Mouse (Mus musculus) v-Abl transformed pro-B cells (cell line): Measurements from ENCODE around the gene Gm20388.

Source experiments
- in situ Hi-C, 2 experiments: fragments of 400-800 bp; cut with MboI; formaldehyde crosslinking; loops; one replicate each; pipeline ENCODE4 v1.15.1; 2025; ENCODE audit not compliant: unreplicated experiment in 2 of 2

Gene Gm20388

DNA sequence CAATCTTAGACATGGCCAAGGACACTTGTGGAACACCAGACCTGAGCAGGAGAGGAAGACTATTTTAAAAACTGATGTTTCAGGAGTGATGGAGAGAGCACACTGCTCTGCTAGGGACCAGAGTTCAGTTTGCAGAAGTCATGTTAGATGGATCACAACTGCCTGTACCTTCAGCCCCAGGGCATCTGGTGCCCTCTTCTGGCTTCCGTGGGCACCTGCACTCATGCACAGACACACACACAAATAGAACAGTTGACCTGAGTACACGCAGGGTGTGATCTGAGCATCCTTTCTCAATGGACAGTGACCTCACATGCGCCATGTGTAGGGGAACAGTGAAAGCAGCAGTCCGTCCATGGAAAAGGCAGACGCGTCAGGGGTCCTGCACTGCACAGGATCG, 2573.2 kb downstream of the Gm20388 start:
- in situ Hi-C loops: no loop called here

DNA sequence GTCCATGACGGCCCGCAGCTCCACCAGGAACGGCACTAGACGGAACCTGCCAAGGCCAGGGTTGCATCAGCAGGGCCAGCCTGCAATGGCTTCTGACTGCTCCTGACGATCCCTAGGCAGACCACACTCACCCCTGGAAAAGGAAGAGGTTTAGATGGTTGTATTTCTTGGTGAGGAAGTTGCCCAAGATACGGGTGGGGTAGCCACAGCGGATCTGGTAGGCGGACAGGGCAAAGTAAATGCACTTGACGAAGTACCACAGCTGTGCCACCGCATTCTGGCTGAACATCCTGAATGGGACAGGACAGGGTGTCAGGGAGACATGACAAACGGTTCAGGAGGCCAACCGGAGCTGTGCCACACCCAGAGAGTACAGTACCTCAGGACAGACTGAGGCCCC, 2574.2 kb downstream of the Gm20388 start:
- in situ Hi-C loops: no loop called here

- in situ Hi-C loops: no loop called here
Observed at GRCm38 (mm10) chr8:122488387-122488786, 2577.7 kb downstream of the Gm20388 start.

DNA sequence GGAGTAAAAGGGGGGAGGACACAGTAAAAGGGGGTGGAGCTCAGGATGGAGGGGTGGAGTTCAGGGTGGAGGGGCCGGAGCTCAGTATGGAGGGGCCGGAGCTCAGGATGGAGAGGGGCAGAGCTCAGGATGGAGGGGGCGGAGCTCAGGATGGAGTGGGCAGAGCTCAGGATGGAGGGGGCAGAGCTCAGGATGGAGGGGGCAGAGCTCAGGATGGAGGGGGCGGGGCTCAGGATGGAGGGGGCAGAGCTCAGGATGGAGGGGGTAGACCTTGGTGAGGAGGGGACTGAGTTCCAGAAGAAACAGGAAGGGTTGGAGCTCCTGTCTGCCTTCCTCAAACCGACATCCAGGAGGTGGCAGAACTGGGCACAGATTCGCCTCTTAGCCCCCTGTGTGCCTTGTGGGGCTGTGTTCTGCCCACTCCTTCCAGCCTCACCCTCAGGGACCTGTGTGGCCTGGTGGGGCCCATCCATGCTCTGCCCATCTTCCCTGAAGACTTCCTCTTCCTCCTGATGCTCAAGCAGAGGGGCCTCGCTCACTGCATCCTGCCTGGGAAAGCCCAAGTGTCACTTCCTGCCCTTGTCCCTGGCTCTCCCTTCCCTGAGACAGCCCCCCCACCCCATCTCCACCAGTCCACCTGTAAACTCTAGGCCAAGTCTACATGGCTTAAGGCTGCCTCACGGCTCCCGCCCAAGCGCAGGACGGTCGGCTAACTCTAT, 2586.5 kb downstream of the Gm20388 start:
- in situ Hi-C loops: no loop called here

- in situ Hi-C loops: no loop called here
Observed at GRCm38 (mm10) chr8:122497912-122498311, 2587.3 kb downstream of the Gm20388 start.

DNA sequence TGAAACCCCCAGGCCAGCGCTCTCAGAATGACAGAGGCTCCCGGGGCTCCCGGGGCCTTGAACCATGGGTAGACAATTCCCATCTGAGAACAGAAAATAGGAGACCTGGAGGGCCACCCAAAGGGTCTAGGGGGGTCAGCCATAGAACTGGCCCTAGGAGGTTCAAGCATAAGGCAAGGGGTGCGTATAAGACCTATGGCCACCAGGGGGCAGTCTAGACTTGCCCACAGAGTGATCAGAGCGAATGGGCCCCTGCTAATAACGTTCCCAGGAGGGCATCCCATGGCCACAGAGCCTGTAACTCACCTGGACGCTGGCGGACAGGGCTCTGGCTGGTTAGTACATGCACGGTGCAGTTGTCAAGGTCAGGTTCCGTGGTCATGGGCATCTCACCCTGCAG, 2590.2 kb downstream of the Gm20388 start:
- in situ Hi-C loops: loop anchor here (5.0 kb wide), 5 partner anchors 46 to 331 kb away; partner anchors contain the start of genes Galns (in 1 of the 2) and Trappc2l (in 1 of the 2)

DNA sequence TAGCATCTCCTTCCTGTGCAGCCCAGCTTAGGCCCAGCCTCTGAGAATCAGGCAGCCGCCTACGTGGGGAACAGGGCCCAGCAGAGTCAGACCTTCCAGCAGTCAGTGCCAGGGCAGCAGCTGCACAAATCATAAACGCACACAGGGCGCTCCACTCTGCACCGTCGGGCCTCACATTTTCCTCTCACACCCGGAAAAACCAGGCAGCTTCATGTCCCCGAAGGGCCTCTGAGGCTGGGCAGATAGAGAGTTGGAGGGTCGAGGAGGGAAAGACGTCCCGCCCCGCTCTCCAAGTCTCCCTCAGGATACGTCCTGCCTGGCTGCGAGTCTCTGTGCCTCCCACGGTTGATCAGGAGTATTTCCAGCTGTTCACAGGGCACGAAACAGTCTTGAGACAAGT, 2600.9 kb downstream of the Gm20388 start:
- in situ Hi-C loops: no loop called here

GRCm38 (mm10) chr8:122512392-122512791, 2601.8 kb downstream of the Gm20388 start:
- in situ Hi-C loops: no loop called here

- in situ Hi-C loops: no loop called here
Observed at GRCm38 (mm10) chr8:122515699-122516098, 2605.1 kb downstream of the Gm20388 start.

DNA sequence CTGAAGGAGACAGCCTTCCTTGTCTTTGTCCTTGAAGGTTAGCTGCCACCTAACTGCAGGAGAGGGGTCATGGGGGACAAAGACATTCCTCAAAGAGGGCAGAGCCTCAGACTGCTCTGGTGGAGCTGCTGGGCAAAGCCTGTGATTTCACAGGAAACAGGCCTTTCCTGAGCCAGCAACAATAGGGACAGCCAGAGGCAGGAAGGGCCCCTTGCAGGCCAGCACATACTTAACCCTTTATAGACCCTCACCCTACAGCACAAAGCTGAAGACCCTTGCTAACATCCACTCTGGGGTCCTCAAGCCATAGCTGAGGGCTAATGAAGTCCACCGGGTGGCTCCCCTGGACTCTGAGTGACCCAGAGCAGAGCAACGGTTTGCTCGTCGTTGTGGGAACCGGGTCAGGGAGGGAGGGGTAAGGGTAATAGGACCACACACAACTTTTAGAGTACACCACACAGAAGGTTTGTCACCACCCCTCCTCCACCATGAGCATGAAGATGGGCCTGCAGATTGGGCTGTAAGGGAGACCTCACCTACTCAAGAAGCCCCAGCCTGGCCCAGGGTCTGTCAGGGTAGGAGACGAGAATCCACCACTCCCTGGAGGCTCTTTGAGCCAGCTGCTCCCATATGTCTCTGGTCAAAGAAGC, 2607.0 kb downstream of the Gm20388 start:
- in situ Hi-C loops: no loop called here

GRCm38 (mm10) chr8:122520611-122521010, 2610.0 kb downstream of the Gm20388 start:
- in situ Hi-C loops: no loop called here

- in situ Hi-C loops: no loop called here
Observed at GRCm38 (mm10) chr8:122522796-122523651, 2612.4 kb downstream of the Gm20388 start.

- in situ Hi-C loops: no loop called here
Observed at GRCm38 (mm10) chr8:122523652-122524360, 2613.2 kb downstream of the Gm20388 start.

DNA sequence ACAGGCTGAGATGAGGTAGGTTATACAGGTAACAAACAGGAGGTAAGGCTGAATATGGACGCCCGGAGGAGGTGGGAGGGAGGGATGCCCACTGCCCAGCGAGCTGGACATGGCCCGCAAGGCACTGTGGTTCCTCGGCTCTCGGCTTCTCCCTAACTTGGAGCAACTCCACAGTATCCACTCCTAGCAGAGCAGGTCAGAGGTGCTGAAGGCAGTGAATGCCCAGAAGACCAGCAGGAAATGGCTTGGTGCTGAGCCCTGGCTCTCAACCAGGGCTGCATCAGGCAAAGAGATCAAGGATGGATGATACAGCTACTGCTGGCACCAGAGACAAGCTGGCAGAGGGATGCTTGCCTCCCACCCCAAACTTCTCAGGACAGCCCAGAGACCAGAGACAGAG, 2613.9 kb downstream of the Gm20388 start:
- in situ Hi-C loops: no loop called here

DNA sequence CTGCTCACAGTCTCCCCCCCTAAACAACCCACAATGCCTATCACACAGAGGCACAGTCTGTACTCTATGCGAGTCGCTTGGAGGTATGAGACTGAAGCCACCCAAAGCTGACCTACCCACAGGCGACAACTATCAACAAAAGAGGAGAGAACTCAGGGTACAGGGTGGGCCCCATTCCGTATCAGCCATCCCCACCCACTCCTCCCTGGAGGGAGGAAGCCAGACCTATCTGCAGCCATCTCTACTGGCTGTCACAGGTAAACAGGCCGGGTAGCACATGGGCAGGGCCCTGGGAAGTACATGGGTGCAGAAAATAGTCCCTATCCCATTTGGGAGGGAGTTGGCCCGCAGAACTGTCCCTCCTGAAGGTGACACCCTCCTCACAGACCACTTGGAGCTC, 2614.4 kb downstream of the Gm20388 start:
- in situ Hi-C loops: no loop called here

DNA sequence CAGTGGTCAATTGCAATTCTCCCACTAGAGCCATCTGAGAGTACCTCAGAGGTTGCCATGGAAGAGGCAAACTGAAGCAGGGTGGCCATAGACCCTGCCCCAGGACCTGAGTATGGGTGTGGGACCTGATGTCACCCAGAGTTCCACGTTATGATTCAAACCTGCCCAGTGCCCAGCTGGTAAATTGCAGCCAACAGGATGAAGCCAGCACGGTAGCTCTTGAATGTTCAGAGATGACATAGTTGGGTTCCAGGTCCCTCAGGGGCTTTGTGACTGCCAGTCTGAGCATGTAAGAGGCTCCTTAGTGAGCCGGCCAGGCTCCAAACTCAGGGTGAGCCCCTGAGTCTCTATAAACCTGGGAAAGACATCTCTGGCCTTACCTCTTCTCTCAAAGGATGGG, 2615.4 kb downstream of the Gm20388 start:
- in situ Hi-C loops: no loop called here

GRCm38 (mm10) chr8:122526526-122527170, 2616.0 kb downstream of the Gm20388 start:
- in situ Hi-C loops: no loop called here

DNA sequence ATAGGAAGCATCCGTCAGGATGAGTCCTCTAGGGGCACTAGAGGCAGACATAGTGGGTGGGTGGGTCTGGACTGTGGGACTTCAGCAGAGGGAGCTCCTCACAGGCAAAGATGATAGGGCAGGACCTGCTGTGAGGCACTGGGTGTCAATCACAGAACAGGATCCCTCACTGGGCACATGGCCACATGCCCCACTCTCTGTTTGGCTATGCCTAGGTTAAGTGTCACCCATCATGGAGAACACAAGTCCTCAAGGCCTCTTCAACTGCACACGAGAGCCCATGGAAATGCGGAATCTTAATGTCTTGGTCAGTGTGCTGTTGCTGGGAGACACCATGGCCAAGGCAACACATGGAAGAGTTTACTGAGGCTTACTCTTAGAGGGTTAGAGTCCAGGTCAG, 2617.3 kb downstream of the Gm20388 start:
- in situ Hi-C loops: no loop called here

DNA sequence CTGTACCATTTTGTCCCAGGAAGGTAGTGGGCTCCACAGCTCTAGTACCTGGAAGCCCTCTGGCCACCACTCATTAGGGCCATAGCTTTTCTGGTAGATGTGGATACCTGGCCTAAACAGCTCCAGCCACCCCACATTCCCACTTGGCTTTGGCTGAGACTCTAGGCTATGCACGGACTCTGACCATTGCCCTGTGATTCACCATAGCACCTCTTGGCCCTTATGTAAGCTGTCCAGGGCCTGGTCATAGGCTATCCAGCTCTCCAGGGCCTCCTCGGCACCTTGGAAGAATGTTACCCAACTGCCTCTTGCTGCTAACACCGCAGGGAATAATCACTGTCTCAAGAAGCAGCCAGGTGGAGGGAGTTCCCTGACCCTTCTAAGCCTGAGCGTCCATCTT, 2618.5 kb downstream of the Gm20388 start:
- in situ Hi-C loops: no loop called here

DNA sequence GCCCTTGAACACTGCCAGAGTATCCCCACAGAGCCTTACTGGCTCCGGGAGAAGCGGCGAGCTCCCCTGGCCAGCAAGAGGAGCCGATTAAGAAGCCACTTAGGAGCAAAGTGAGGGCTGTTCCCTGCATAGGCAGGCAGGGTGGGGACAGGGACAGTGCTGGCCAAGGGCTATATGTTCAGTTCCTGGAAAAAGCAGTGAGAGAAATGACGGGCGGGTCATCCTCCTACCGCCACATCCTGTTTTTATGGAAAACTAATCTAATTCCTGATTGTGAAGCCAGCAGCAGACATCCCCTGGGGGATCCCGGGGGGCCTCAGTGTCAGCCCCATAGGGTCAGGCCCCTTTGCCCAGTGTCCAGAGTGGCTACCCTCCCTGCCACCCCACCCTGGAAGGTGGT, 2620.7 kb downstream of the Gm20388 start:
- in situ Hi-C loops: no loop called here
